Mouse (Mus musculus) midbrain, embryonic 16.5 days (tissue): ENCODE measurements around the gene Svip. TPM values are rescaled to one million over a fixed set of nuclear protein-coding genes. Genes with fewer than 3 reads are reported as not detected.

ENCODE experiments used
- ATAC-seq: fragments of 200-750 bp; cut with Nextera tagmentation; 2 replicates; pipeline ENCODE4 v1.8.0; 2017; ENCODE audit warnings: moderate TSS enrichment
- H3K27ac ChIP-seq: fragments of 300-500 bp; sonication (generic); 2 replicates; pipeline ENCODE4 v1.5.1; 2014; ENCODE audit warnings: mild to moderate bottlenecking, low read length, mixed read lengths
- H3K27me3 ChIP-seq: fragments of 300-500 bp; sonication (generic); 2 replicates; pipeline ENCODE4 v1.6.1; 2014; ENCODE audit warnings: low read depth, low read length, mixed read lengths; ENCODE audit not compliant: control insufficient read depth, insufficient read depth
- H3K36me3 ChIP-seq: fragments of 300-500 bp; sonication (generic); 2 replicates; pipeline ENCODE4 v1.6.1; 2014; ENCODE audit warnings: mild to moderate bottlenecking, low read length, moderate library complexity, mixed read lengths; ENCODE audit not compliant: control insufficient read depth, insufficient read depth
- H3K4me1 ChIP-seq: fragments of 300-500 bp; sonication (generic); 2 replicates; pipeline ENCODE4 v1.6.1; 2014; ENCODE audit warnings: mild to moderate bottlenecking, low read length, mixed read lengths; ENCODE audit not compliant: control insufficient read depth, insufficient read depth
- H3K4me2 ChIP-seq: fragments of 300-500 bp; sonication (generic); 2 replicates; pipeline ENCODE4 v1.6.1; 2014; ENCODE audit warnings: mild to moderate bottlenecking, low read length, mixed read lengths
- H3K4me3 ChIP-seq: fragments of 300-500 bp; sonication (generic); 2 replicates; pipeline ENCODE4 v1.5.1; 2014; ENCODE audit warnings: low read depth, mild to moderate bottlenecking, low read length, moderate library complexity, mixed read lengths
- H3K9ac ChIP-seq: fragments of 300-500 bp; sonication (generic); 2 replicates; pipeline ENCODE4 v1.6.1; 2014; ENCODE audit warnings: low read depth, low read length, mixed read lengths
- H3K9me3 ChIP-seq: fragments of 300-500 bp; sonication (generic); replicated peaks from 2 replicates; pipeline ENCODE4 v1.6.1; 2014; ENCODE audit warnings: mild to moderate bottlenecking, low read length, mixed read lengths; ENCODE audit not compliant: control insufficient read depth, poor library complexity, severe bottlenecking
- WGBS: fragments of 180-500 bp; shearing (Covaris S2); extraction: QIAGEN DNeasy Blood & Tissue Kit; methylation state at CpG from one replicate; pipeline ENCODE4 v1.1.7; 2014; 5-methylcytosine and 5-hydroxymethylcytosine counted together
- polyA plus RNA-seq: library from polyadenylated mRNA; unstranded; fragments of >200 nt; fragmentation: Nextera tagmentation; extraction: Ambion mirVana; gene quantifications from 2 replicates; pipeline ENCODE4 v1.2.1, GENCODE M21; 2015

The Svip gene
- 21.2 and 21.9 TPM in 2 replicates for polyA plus RNA-seq

DNA sequence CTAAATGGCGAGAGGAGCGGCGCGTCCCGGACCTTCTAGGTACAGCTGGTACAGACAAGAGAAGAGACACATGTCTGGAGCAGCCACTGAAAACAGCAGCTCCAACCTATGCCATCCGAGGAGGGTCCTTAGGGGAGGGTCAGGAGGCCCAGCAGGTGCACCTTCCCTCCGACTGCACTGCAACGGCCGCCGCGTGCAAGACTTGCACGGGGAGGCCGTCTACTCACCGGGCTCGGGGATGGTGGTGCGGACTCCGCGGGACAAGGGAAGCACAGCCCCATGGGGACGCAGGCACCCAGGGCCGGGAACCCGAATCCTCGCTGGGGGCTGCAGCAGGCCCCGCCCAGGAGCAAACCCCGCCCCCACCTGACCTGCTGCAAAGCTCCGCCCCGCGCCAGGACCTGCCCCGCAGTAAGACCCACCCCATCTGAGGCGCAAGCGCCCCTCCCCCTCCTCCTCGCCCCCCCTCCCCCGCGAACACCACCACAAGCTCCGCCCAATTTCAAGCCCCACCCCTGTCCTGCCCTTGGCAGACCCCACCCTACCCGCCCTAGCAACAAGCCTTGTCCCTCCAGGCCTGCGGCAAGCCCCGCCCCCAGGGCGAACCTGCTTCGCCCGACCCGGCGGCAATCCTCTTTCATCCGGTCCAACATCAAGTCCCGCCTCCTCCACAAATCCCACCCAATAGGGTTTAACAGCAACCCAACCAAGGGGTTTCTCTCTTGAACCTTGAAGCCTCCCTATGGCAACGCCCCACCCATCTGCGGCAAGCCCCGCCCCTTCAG is at the start of gene Svip:
Gene Svip (minus strand): TSS at position 508 of the 785 bp plus-strand sequence.
- WGBS: under 1% methylated on average over 37 of the region's 47 CpGs
- no peaks in the 10 kb centered on the region for H3K36me3 ChIP-seq
- H3K4me1 ChIP-seq: peaks cover 6% of the 10 kb centered on the region
- H3K27ac ChIP-seq: peak within 1 kb of the TSS; percentile 85
- ATAC-seq: peak; percentile 96
- peak within 1 kb of the TSS; percentile 79 for H3K4me3 ChIP-seq
- H3K27me3 ChIP-seq: no peaks in the 10 kb centered on the region
- no peaks in the 10 kb centered on the region for H3K9me3 ChIP-seq
- H3K9ac ChIP-seq: peak within 1 kb of the TSS; percentile 84
- H3K4me2 ChIP-seq: peak within 1 kb of the TSS; percentile 74

DNA sequence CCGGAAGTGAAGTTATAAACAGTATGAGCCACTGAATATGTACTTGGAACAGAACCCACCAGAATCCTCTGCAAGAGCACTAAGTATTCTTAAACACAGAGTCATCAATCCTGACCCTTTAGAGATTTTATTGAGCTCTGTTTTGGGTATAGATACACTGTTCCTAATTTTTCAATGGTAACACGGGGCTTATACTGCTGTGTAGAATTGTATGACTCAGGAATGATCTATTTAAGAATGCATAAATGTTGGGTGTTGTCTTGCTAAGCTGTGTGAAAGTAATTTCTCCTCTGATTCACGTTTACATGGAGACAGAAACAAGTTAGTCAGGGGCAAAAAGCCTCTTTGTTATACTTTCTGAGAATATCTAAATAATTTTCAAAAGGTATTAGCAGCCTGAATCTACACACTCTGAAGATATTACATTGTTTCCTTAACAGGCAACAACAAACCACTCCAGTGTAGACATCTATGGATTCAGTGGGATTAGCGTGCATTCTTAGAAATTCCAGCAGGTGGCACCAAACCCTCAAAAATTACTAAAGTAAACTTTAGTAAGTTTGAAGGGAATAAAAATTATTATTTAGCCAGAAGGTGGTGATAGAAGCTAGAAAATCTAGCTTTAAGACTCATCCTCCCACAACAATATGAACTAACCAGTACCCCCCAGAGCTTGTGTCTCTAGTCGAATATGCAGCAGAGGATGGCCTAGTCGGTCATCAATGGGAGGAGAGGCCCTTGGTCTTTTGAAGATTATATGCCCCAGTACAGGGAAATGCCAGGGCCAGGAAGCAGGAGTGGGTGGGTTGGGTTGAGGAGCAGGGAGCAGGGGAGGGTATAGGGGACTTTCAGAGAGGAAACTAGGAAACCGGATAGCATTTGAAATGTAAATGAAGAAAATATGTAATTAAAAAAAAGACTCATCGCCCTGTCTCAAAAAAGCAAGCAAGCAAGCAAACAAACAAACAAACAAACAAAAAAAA is 32.1 kb upstream of the Svip start:
- Histone ChIP-seq H3K4me2 (no peak overlapping the region), H3K9me3 (no peaks in the 10 kb centered on the region; the same call in 1 of the 2 replicates), H3K27ac (no peak overlapping the region), H3K36me3 (no peaks in the 10 kb centered on the region), H3K4me3 (no peak overlapping the region), H3K4me1 (no peaks in the 10 kb centered on the region), H3K27me3 (no peaks in the 10 kb centered on the region), H3K9ac (no peak overlapping the region)
- ATAC-seq: peak; percentile 82; the same call in 1 of the 2 replicates
- 41% methylated on average over 8 of the region's 8 CpGs for WGBS

GRCm38 (mm10) chr7:52024050-52024626 is 18.3 kb upstream of the Svip start:
- Histone ChIP-seq H3K27me3 (no peaks in the 10 kb centered on the region), H3K27ac (no peak overlapping the region), H3K4me3 (no peak overlapping the region), H3K36me3 (no peaks in the 10 kb centered on the region), H3K9me3 (no peaks in the 10 kb centered on the region), H3K4me1 (no peaks in the 10 kb centered on the region), H3K9ac (no peak overlapping the region), H3K4me2 (no peak overlapping the region)
- no peak for ATAC-seq
- WGBS: 80% methylated on average over 5 of the region's 5 CpGs

GRCm38 (mm10) chr7:52022039-52022438 is 16.2 kb upstream of the Svip start:
- Histone ChIP-seq H3K27me3 (no peaks in the 10 kb centered on the region), H3K9ac (no peak overlapping the region)
- 92% methylated on average over 4 of the region's 4 CpGs for WGBS

DNA sequence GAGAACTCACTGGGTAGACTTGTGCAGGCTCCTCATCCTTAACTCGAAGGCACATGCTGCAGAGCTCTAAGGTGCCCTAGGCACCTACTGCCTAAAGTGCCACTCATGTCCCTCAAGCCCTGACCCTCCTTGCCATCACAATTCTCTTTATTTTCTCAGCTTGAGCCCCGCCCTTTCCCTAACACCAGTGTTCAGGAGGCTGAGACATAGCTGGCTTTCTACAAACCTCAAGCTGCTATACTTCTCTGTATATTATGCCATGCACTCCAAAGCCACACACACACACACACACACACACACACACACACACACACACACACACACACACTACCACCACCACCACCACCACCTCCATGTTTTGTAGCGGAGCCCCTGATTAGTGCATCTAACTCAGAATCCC is 9.8 kb upstream of the Svip start, which contains the start of gene 1700015G11Rik:
Gene 1700015G11Rik (minus strand): TSS at position 101 of the 400 bp plus-strand sequence.
- H3K27me3 ChIP-seq: no peaks in the 10 kb centered on the region
- no peaks in the 10 kb centered on the region for H3K9me3 ChIP-seq
- H3K4me1 ChIP-seq: no peaks in the 10 kb centered on the region
- ATAC-seq: no peak
- 84% methylated on average over 3 of the region's 3 CpGs for WGBS
- H3K27ac ChIP-seq: no peak within 1 kb of the TSS
- H3K4me3 ChIP-seq: no peak within 1 kb of the TSS
- no peak within 1 kb of the TSS for H3K4me2 ChIP-seq
- H3K9ac ChIP-seq: no peak within 1 kb of the TSS
- H3K36me3 ChIP-seq: no peaks in the 10 kb centered on the region

More at GRCm38 (mm10) chr7:52022039-52022438, 16.2 kb upstream of the Svip start:
- no peaks in the 10 kb centered on the region for H3K36me3 ChIP-seq
- ATAC-seq: no peak
- no peak overlapping the region for H3K4me3 ChIP-seq
- H3K4me1 ChIP-seq: no peaks in the 10 kb centered on the region
- no peaks in the 10 kb centered on the region for H3K9me3 ChIP-seq
- H3K27ac ChIP-seq: no peak overlapping the region
- H3K4me2 ChIP-seq: no peak overlapping the region

DNA sequence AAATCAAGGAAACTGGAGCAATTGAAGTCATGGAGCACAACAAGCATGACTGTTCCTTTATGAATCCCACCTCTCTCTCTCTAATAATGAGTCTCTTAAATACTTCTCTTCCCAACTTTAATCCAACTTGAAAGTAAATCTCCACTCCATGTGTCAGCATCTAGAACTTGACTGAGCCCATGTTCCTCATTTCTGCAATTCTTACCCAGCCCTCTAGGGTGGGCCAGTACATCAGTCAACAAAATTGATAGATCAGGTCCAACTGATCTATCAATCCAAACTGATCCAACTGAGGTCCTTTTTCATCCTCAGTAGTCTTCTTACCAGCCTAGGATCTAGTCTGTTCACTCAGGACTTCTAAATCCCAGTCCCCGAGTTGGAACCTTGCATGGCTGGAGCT is 9.4 kb upstream of the Svip start:
- Histone ChIP-seq H3K27ac (no peak overlapping the region), H3K9me3 (no peaks in the 10 kb centered on the region), H3K27me3 (no peaks in the 10 kb centered on the region), H3K4me3 (no peak overlapping the region), H3K4me1 (no peaks in the 10 kb centered on the region), H3K9ac (no peak overlapping the region), H3K36me3 (no peaks in the 10 kb centered on the region), H3K4me2 (no peak overlapping the region)
- WGBS: 86% methylated on average over 1 of the region's 1 CpGs
- no peak for ATAC-seq

GRCm38 (mm10) chr7:52013457-52013856 is 7.6 kb upstream of the Svip start:
- Histone ChIP-seq H3K4me1 (no peaks in the 10 kb centered on the region), H3K36me3 (no peaks in the 10 kb centered on the region)
- WGBS: 82% methylated on average over 7 of the region's 7 CpGs

DNA sequence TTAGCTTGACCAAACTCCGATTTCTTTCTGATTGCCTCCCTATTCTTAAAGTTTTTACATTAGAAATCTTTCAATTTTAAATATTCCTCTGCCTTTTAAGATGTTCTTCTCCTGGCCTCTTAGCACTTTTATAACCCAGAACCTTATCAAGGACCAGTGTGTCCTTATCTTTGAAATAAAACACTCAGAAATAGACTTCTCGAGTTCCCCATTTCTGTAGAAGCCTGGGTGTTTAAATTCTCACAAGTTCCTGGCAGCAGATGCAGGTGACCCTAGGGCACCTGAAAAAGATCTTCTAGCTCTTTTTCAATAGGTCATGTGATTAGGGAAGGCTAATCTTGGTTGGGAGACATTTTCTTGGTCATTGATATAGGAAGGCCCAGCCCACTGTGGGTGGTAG is 1.3 kb upstream of the Svip start:
- Histone ChIP-seq H3K27me3 (no peaks in the 10 kb centered on the region), H3K4me1 (peaks cover 6% of the 10 kb centered on the region), H3K9me3 (no peaks in the 10 kb centered on the region), H3K4me2 (no peak overlapping the region), H3K36me3 (no peaks in the 10 kb centered on the region), H3K9ac (no peak overlapping the region), H3K27ac (no peak overlapping the region), H3K4me3 (no peak overlapping the region)
- WGBS: 92% methylated on average over 2 of the region's 2 CpGs
- no peak for ATAC-seq

More at GRCm38 (mm10) chr7:52013457-52013856, 7.6 kb upstream of the Svip start:
- Histone ChIP-seq H3K4me2 (no peak overlapping the region), H3K9ac (no peak overlapping the region), H3K4me3 (no peak overlapping the region), H3K27ac (no peak overlapping the region), H3K27me3 (no peaks in the 10 kb centered on the region), H3K9me3 (no peaks in the 10 kb centered on the region)
- no peak for ATAC-seq
